Mouse (Mus musculus) C2C12 (cell line): Measurements from ENCODE around the gene Cd151. TPM values are rescaled to one million over a fixed set of nuclear protein-coding genes. Genes with fewer than 3 reads are reported as not detected.

Experiments
- H3K27me3 ChIP-seq: one replicate; pipeline ENCODE4 v1.6.1; 2011; ENCODE audit not compliant: control insufficient read depth, insufficient read depth, insufficient read length
- H3K36me3 ChIP-seq: one replicate; pipeline ENCODE4 v1.6.1; 2011; ENCODE audit not compliant: control insufficient read depth, insufficient read depth
- H3K4me3 ChIP-seq: one replicate; pipeline ENCODE4 v1.5.1; 2011; ENCODE audit warnings: mild to moderate bottlenecking, control low read depth; ENCODE audit not compliant: poor library complexity, insufficient read depth, severe bottlenecking
- H3K79me2 ChIP-seq: one replicate; pipeline ENCODE4 v1.6.1; 2011; ENCODE audit not compliant: control insufficient read depth, insufficient read depth
- H3K79me3 ChIP-seq: one replicate; pipeline ENCODE4 v1.6.1; 2011; ENCODE audit warnings: low read depth, control low read depth
- H3ac ChIP-seq: one replicate; pipeline ENCODE3; 2011; ENCODE audit warnings: low read depth; ENCODE audit not compliant: control insufficient read depth, insufficient read length
- CEBPB ChIP-seq: IDR thresholded peaks from one replicate; pipeline ENCODE4 v1.6.1; 2011; ENCODE audit warnings: low read depth, mild to moderate bottlenecking, control low read depth, moderate library complexity
- CTCF ChIP-seq: IDR thresholded peaks from one replicate; pipeline ENCODE4 v1.5.1; 2011; ENCODE audit not compliant: control insufficient read depth, insufficient read depth, insufficient read length
- FOSL1 ChIP-seq: IDR thresholded peaks from one replicate; pipeline ENCODE4 v1.8.0; 2011; ENCODE audit warnings: mild to moderate bottlenecking, low read length; ENCODE audit not compliant: poor library complexity, insufficient read depth, severe bottlenecking
- MAX ChIP-seq: IDR thresholded peaks from one replicate; pipeline ENCODE4 v1.6.1; 2011; ENCODE audit warnings: mild to moderate bottlenecking, control low read depth
- MYOD1 ChIP-seq: IDR thresholded peaks from one replicate; pipeline ENCODE4 v1.6.1; 2011; ENCODE audit warnings: low read depth; ENCODE audit not compliant: control insufficient read depth, insufficient read length
- MYOG ChIP-seq: IDR thresholded peaks from one replicate; pipeline ENCODE4 v1.6.1; 2011; ENCODE audit not compliant: control insufficient read depth, insufficient read length; ENCODE audit errors: extremely low read depth
- USF1 ChIP-seq: IDR thresholded peaks from one replicate; pipeline ENCODE4 v1.6.1; 2011; ENCODE audit warnings: low read depth, mild to moderate bottlenecking, control low read depth, moderate library complexity
- polyA plus RNA-seq: library from polyadenylated mRNA; unstranded; fragments of >200 nt; fragmentation: generic; extraction: Trizol; gene quantifications from one replicate; pipeline ENCODE4 v1.2.1, GENCODE M21; 2012; ENCODE audit warnings: missing spikeins

Gene Cd151
- polyA plus RNA-seq, 1 experiment: 334 TPM

DNA sequence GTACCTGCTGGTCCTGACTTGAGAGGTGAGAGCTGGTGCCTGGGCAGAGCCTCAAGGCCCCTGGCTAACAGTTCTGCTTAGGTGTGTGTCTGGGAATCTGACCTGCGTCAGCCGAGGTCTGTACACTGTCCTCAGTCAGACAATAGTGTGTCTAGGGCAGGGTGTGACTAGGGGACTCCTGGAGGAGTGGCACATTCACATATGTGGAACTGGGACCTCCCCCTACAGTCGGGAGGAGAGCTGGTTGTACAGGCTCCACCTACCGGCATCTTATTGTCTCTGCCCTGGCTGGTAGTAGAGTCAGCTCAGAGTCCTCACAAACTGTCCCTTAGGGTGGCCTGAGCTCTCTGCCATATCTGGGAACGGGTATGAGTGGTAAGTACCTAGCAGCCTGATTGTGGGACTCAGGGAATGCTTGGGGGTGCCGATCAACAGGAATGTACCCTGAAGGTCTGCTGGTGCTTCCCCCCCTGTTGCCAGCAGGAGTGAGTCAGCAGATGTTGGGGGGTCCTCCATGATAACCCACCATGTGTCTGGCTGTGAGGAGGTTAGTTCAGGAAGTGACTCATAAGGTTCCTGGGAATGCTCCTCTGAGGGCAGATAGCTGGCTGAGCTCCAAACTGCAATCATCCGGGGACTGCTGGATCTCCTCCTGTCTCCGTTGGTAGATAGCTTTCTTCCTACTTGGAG lies 1.5 kb downstream of the Cd151 start:
- Histone ChIP-seq H3K79me3 (peaks cover 30% of the 10 kb centered on the region), H3K79me2 (peaks cover 67% of the 10 kb centered on the region), H3K27me3 (no peaks in the 10 kb centered on the region), H3ac (peak overlapping the region; percentile 44), H3K4me3 (peak overlapping the region; percentile 69), H3K36me3 (peaks cover 33% of the 10 kb centered on the region)
- no peak for TF ChIP-seq USF1
- TF ChIP-seq FOSL1: peak; percentile 46
- TF ChIP-seq CTCF: no peak
- TF ChIP-seq MAX: peak; percentile 60
- no peak for TF ChIP-seq CEBPB
- TF ChIP-seq MYOG: no peak
- TF ChIP-seq MYOD1: peak; percentile 47

DNA sequence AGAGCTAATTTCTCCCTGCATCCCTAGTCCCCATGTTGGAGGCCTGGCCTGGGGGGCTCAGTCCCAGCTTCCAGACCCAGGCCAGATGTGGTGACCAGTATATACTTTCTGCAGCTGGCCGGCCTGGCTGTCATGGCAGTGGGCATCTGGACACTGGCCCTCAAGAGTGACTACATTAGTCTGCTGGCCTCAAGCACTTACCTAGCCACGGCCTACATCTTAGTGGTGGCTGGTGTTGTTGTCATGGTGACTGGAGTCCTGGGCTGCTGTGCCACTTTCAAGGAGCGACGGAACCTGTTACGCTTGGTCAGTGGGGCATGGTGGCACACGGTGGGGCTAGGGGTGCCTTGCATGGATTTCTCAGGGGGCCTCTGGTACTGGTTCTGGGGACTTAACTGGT lies 2.2 kb downstream of the Cd151 start:
- H3K36me3 ChIP-seq: peaks cover 33% of the 10 kb centered on the region
- peaks cover 35% of the 10 kb centered on the region for H3K79me3 ChIP-seq
- TF ChIP-seq FOSL1 (no peak), CTCF (no peak), USF1 (no peak), MAX (no peak), MYOD1 (no peak), CEBPB (no peak), MYOG (no peak)
- peaks cover 74% of the 10 kb centered on the region for H3K79me2 ChIP-seq
- peak overlapping the region; percentile 31 for H3K4me3 ChIP-seq
- no peaks in the 10 kb centered on the region for H3K27me3 ChIP-seq
- H3ac ChIP-seq: peak overlapping the region; percentile 21

DNA sequence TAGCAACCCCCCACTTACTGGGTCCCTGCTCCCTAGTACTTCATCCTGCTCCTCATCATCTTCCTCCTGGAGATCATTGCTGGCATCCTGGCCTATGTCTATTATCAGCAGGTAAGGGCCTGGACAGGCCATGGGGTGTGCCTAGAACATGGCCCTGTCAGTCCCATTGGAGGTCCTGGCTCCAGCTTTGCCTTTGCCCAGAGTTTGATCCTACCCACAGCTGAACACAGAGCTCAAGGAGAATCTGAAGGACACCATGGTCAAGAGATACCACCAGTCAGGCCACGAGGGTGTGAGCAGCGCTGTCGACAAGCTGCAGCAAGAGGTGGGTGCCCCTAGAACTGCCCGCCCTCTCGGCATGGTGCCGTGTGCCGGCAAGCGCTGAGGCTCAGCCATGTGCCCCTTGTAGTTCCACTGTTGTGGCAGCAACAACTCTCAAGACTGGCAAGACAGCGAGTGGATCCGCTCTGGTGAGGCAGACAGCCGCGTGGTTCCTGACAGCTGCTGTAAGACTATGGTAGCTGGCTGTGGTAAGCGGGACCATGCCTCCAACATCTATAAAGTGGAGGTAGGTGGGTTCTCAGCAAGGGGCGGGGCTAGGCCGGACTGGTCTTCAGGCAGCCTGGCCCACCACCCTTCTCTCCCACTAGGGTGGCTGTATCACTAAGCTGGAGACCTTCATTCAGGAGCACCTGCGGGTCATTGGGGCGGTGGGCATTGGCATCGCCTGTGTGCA lies 2.9 kb downstream of the Cd151 start:
- TF ChIP-seq CEBPB: no peak
- peaks cover 33% of the 10 kb centered on the region for H3K36me3 ChIP-seq
- H3K79me2 ChIP-seq: peaks cover 81% of the 10 kb centered on the region
- H3K4me3 ChIP-seq: peak overlapping the region; percentile 31
- H3K79me3 ChIP-seq: peaks cover 41% of the 10 kb centered on the region
- no peak overlapping the region for H3ac ChIP-seq
- H3K27me3 ChIP-seq: no peaks in the 10 kb centered on the region

DNA sequence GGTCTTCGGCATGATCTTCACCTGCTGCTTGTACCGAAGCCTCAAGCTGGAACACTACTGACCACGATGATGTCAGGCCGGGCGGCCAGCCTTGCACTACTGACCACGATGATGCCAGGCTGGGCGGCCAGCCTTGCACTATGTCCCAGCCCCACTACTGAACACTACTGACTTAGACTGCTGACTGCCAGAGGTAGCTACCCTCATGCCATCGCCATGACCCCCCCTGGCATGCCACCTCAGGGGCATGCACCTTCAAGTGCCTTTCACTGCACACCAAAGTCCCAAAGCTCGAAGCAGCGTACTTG lies 3.4 kb downstream of the Cd151 start:
- peaks cover 41% of the 10 kb centered on the region for H3K79me3 ChIP-seq
- no peak for TF ChIP-seq FOSL1
- no peak for TF ChIP-seq MYOG
- TF ChIP-seq USF1: no peak
- TF ChIP-seq CEBPB: no peak
- no peak for TF ChIP-seq MYOD1
- TF ChIP-seq CTCF: no peak
- no peak for TF ChIP-seq MAX
- no peaks in the 10 kb centered on the region for H3K27me3 ChIP-seq
- no peak overlapping the region for H3ac ChIP-seq
- H3K36me3 ChIP-seq: peaks cover 33% of the 10 kb centered on the region
- no peak overlapping the region for H3K4me3 ChIP-seq
- peaks cover 86% of the 10 kb centered on the region for H3K79me2 ChIP-seq

DNA sequence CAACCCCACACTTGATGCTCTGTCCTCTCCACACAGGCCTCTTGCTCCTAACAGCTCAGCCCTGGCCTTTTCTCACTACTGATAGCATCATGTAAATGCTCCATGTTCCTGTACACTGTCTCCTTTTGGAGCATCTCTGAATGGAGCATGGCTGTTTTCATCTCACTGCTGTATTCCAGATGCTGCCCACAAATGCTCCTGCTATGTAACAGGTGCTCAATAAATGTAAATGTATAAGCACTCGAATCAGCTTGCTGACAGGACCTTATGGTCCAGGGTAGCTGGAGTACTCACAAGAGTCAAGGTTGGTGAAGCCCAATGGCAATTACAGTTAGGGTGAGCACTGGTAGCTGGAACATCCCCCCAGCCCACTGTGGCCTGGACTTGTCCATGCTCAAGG lies 4.0 kb downstream of the Cd151 start:
- H3K4me3 ChIP-seq: no peak overlapping the region
- no peak overlapping the region for H3ac ChIP-seq
- peaks cover 93% of the 10 kb centered on the region for H3K79me2 ChIP-seq
- no peaks in the 10 kb centered on the region for H3K27me3 ChIP-seq
- peaks cover 33% of the 10 kb centered on the region for H3K36me3 ChIP-seq
- TF ChIP-seq MYOG (no peak), FOSL1 (no peak), MYOD1 (no peak), MAX (no peak), CEBPB (no peak), CTCF (no peak), USF1 (no peak)
- H3K79me3 ChIP-seq: peaks cover 44% of the 10 kb centered on the region

DNA sequence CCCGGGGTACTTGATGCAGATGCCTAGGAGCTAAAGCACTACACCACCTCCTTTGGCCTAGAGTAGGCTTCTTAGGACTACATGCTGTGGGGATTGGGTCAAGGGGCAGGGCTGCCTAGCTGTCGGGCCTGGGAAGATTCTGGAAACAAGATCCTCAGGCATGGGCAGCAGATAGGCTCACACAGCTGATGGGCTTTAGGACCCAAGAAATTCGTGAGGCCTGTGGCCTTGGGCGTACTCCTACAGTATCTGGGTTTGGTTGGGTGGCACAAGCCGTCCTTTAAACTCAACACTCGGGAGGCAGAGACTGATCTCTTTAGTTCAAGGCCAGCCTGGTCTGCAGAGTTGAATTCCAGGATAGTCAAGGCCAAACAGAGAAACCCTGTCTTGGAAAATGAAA lies 5.0 kb downstream of the Cd151 start:
- Histone ChIP-seq H3K36me3 (peaks cover 33% of the 10 kb centered on the region), H3K79me2 (peaks cover 92% of the 10 kb centered on the region), H3ac (no peak overlapping the region), H3K79me3 (peaks cover 48% of the 10 kb centered on the region), H3K4me3 (no peak overlapping the region), H3K27me3 (no peaks in the 10 kb centered on the region)
- no peak for TF ChIP-seq MYOD1
- TF ChIP-seq MYOG: no peak
- no peak for TF ChIP-seq CTCF
- no peak for TF ChIP-seq USF1
- no peak for TF ChIP-seq MAX
- no peak for TF ChIP-seq CEBPB
- TF ChIP-seq FOSL1: no peak
